Mouse (Mus musculus) naive thymus-derived CD4-positive, alpha-beta T cell, adult 5 months (primary cell): ENCODE data around the gene Gm10518. TPM values are rescaled to one million over a fixed set of nuclear protein-coding genes. Genes with fewer than 3 reads are reported as not detected.

Experiments
- polyA plus RNA-seq: library from polyadenylated mRNA; unstranded; fragments of 100-300 nt; shearing (Covaris generic); gene quantifications from one replicate; pipeline ENCODE4 v1.2.1, GENCODE M21; 2017

Gene Gm10518
- 0.45 TPM for polyA plus RNA-seq

DNA sequence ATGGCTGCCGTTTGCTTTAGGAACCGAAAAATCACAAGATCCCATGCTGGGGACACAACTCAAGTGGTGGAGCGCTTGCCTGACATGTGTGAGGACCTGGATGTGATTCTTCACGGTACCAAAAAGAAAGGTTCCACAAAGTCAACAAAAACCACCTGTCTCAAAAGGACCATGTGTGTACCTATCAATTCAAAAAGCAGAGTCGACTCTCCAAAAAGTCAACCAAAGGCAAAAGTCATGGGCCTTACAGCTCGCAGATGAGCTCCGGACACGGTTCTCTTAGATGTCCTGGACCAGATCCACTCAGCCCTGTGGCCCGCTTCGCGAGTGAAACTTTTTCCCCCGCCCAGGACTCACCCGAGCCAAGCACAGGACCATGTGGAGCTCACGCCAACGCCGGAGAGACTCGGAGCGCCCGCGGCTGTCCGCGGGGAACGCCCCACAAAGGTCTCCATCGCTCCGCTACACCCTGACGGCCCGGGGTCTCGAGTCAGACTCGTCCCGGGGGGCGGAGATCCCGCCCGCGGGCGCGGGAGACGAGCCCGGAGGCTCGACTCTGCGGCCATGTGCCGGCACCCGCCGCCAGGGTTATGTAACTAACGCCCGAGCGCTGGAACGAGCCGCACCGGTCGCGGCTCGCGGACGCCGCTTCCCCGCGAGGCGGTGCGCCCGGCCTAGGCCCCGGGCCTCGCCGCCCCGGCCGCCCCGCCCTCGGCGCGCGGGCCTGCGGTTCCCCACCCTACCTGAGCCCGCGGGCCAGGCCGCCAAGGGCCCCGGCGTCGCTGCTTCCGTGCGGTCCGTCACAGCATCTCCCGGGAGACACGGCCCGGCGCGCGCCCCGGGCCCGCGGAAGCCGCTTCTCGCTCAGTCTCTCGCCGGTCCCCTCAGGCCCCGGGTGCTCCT, at the start of gene Gm10518:
Gene Gm10518, plus strand, starts transcription at position 767 of the 903 bp plus-strand sequence.

GRCm38 (mm10) chr1:179803513-179804139, 450 bp downstream of the Gm10518 start, which contains the start of gene Ahctf1:
Gene Ahctf1 (minus strand): TSS chr1:179803680.

Other genes with a start within 250 kb of the Gm10518 start
- 0.76 TPM for gene Sccpdh, start 135.2 kb upstream of the Gm10518 start, polyA plus RNA-seq
- not detected for gene Kif28, start 58.1 kb upstream of the Gm10518 start, polyA plus RNA-seq
- gene Ahctf1, start 304 bp downstream of the Gm10518 start, polyA plus RNA-seq, result 72.8 TPM
- 0.66 TPM for gene Cdc42bpa, start 157.1 kb downstream of the Gm10518 start, polyA plus RNA-seq